In genomic region chr12:86455009-86455408, GRCm38 (mm10) we compare ENCODE assay signal across 15 mouse cellular contexts.
"Had no signal": no experiment of that assay in that cellular context is flagged by ENCODE, and none has a peak within 500 bp of the region (broad histone marks: within the 10 kb centered on the region; RNA-seq: fewer than 3 reads in every experiment).

No protein-coding gene starts in this region.

- H3K27me3 ChIP-seq: neural tube, embryonic 12.5 days; neural tube, embryonic 13.5 days; stomach, embryonic 15.5 days had no signal

- DNase-seq: retina, postnatal 1 day; right cerebral cortex, adult 18-20 months; right cerebral cortex, postnatal 14 days; right cerebral cortex, postnatal 25 days; right cerebral cortex, postnatal 4 days; spleen, adult 18-20 months; thymus, adult 18-20 months; thymus, adult 2 months; thymus, postnatal 14 days; thymus, postnatal 25 days; thymus, postnatal 36 days had no signal

- H3K4me3 ChIP-seq: neural tube, embryonic 12.5 days; neural tube, embryonic 13.5 days; stomach, embryonic 15.5 days had no signal

- H3K9ac ChIP-seq: neural tube, embryonic 12.5 days; neural tube, embryonic 13.5 days; stomach, embryonic 15.5 days had no signal

- H3K36me3 ChIP-seq: neural tube, embryonic 12.5 days; neural tube, embryonic 13.5 days; stomach, embryonic 15.5 days had no signal

- H3K27ac ChIP-seq: neural tube, embryonic 12.5 days; neural tube, embryonic 13.5 days; stomach, embryonic 15.5 days; stomach, postnatal 0 days had no signal

- H3K4me2 ChIP-seq: neural tube, embryonic 12.5 days; neural tube, embryonic 13.5 days; stomach, embryonic 15.5 days had no signal

- H3K9me3 ChIP-seq: neural tube, embryonic 12.5 days; neural tube, embryonic 13.5 days; stomach, embryonic 15.5 days had no signal

- H3K4me1 ChIP-seq: neural tube, embryonic 12.5 days; neural tube, embryonic 13.5 days; stomach, embryonic 15.5 days had no signal
